Mouse (Mus musculus) kidney, postnatal 10 days (tissue): ENCODE measurements around the gene Adamts13.

Source experiments
- DNase-seq: peaks from one replicate; pipeline ENCODE4 v3.0.0; 2021; ENCODE audit warnings: mixed read lengths

Gene Adamts13

GRCm38 (mm10) chr2:26973116-26973515 lies at the start of gene Adamts13:
TSS of gene Adamts13 (plus strand) at chr2:26973416.
- DNase-seq: no peak

DNA sequence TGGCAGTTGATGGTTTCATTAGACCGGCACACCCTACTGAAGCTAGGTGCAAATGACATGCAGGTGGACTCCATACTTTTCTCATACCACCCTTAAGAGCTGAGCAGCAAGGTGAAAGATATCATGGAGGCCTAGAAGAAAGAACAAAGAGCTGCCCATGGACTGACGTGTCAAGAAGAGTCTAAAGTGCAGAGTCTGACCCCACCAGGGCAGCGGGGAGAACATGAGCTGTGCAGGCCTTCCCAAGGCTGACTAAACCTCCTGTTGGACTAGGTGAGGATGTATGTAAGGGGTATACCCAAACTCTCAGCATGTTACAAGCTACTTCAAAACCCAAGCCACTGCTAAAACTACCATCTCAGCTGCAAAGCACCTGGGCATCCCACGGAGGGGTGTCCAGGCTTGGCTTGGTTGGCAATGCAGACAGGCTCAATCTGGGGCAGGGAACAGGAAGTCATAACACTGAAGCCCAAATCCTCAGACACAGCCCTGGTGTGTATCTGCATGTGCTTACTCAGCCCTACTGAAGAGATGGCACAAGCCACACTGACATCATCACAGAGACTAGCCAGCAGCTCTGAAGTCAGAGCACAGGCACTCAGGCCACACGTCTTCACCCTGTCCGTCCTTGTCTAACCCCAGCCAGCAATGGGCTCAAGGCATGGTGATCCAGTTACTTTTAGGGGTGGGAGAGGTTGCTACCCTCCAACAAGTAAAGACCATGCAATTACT lies 45.3 kb upstream of the Adamts13 start:
- no peak for DNase-seq

DNA sequence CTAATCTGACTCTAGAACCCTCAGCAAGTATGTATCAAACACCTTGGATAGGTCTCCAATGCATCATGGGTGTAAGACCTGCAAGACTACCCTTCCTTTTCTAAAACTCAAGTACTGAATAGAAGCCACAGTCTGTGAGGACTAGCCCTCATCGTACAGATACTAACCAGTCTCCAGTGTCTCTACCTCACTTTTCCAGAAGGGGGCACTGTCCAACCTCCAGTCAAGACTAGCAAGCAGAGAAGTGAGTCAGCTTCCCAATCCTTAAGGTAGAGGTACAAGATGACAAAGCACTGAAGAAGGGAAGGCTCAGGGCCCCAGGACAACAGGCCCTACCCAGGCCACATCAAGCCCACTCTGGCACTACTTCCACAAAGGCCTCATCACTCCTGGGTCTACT lies 42.8 kb upstream of the Adamts13 start:
- DNase-seq: peak; percentile 77

DNA sequence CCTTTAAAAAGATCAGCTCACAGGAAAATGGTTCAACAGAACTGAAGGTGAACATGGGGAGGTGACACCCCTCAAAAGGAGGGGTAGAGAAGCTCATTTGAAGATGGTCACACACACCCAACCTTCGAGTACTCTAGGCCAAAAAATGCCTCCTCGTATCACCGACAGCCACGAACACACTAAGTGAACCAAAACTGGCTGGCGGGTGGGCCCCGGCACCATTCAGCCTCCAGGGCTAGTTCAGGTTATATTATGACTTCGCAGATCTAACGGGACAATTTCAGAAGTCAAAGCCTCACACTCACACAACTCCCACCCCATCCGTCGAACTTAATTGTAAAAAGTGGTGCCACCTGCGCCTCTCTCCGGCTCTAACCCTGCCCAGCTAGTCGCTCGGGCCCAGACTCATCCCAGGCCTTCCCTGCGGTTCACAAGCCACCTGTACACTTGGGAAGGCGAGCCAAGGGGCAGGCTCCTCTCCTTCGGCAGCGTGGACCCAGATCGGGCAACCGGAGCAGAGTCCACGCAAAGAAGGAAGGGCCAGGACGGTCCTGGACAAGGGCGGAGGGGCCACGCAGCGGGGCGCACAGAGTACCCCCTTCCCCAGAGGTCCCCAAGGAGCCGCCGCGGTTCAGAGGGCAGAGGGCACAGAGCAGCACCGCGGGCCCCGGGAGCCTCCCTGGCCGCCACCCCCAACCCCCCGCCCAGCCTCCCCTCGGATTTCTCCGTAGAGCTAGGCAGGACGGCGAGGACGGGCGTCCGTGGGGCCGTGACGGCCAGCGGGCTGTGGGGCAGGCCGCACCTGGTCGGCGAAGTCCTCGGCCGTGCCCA lies 40.5 kb upstream of the Adamts13 start:
- peak; percentile 66 for DNase-seq

DNA sequence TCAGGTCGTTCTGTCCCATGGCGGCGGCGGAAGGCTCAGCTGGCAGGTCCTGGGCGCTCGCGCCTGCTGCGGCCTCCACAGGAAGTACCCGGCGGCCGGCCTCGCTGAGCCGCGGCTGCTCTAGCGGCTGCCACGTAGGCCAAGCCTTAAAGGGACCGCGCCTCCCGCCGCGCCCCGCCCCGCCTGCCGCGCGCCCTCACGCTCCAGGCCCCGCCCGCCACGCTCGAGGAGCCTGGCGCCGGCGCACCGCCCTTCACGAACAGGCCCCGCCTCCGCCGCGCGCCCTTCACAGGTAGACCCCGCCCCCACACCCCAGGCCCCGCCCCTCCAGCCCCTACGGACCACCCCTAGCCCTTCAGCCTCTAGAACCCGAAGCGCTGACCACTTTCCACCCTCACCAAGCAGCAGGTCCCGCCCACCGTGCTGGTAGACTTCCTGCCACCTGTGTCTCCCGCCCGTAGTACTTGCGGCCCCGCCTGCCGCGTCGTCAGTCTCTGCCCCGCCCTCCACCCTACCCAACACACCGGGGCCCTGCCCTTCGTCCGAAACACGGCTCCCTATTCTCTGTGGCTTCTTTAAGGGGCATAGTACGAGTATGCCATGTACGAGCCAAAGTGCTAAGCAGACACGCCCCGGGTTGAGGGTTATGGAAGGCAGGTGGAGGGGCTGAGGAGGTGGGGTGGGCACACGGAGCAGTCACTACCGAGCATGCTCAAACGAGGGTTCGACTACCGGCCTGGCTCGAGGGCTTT lies 39.7 kb upstream of the Adamts13 start, which contains the start of the genes Surf4 and Stkld1:
Gene Surf4 (minus strand): TSS at position 625 of the 752 bp plus-strand sequence.
Gene Stkld1 (plus strand): TSS at position 744 of the 752 bp plus-strand sequence.
- DNase-seq: peak; percentile 98

DNA sequence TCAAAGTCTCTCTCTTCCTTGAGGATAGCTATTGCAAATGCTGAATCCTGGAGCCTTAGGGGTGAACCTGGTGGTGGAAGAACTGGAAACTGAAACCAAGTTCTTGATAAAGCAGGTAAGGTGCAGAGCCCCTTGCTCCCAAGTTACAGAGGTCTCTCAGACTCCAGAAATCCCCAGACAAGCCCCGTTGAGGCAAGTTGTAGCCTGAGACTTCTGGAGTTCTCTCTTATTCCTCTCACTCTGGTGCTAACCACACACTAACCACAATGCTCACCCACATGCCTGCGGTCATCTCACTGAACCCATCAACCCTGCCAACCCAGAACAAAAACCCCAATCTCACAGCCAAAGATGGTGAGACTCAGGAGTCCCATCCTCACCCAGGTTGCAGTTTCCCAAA lies 37.9 kb upstream of the Adamts13 start:
- no peak for DNase-seq

DNA sequence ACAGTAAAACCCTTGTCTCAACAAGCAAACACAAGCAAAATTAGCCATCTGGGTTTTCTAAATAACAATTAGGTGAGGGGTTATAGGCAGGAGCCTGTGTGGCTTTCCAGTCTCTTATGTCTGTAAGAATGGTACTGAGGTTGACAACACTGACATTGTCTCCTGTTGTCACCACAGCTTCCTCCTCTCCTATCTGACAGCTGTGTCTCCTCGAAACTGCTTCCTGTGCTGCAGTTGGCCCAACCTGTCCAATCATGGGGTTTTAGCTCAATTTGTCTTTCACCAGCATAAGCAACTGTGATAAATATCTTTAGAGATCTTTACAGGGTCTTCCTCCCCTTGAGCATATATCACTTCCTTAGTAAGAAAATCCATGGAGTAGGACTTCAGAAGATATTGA lies 36.8 kb upstream of the Adamts13 start:
- DNase-seq: no peak

GRCm38 (mm10) chr2:26941539-26941938 lies 31.7 kb upstream of the Adamts13 start:
- no peak for DNase-seq

DNA sequence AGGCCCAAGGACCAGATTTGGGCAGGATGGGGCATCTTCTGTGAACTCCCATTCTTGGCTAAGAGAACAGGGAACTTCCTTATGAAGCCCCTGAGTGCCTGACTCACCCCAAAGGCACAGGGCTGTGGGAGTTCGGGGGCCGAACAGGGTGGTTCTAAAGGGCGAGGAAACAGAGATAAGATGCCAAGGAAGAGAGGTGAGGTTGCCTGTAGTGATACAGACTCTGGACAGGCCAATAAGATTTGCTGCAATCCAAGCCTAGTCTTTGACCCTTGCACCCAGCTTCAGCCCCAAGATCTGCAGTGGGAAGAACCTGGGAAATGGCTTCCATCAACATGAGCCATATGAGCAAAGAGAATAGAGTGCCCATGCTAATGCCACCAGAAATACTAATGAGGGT lies 30.0 kb upstream of the Adamts13 start:
- no peak for DNase-seq

DNA sequence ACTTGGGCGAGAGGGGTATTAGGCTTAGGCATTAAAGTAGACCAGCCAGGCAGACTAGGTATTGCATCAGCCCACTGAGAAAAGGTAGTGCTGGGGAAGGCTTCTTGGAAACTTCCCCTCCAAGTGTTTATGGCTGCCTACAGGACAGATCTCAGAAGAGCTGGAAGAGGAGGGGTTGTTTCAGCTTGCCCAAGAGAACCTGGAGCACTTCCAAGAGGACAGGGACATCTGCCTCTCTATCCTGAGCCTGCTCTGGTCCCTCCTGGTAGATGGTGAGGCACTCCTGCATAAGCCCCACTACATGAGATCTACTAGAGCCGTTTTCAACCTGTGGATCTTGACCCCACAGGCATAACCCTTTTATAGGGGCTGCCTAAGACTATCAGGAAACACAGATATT lies 22.8 kb upstream of the Adamts13 start:
- DNase-seq: no peak

DNA sequence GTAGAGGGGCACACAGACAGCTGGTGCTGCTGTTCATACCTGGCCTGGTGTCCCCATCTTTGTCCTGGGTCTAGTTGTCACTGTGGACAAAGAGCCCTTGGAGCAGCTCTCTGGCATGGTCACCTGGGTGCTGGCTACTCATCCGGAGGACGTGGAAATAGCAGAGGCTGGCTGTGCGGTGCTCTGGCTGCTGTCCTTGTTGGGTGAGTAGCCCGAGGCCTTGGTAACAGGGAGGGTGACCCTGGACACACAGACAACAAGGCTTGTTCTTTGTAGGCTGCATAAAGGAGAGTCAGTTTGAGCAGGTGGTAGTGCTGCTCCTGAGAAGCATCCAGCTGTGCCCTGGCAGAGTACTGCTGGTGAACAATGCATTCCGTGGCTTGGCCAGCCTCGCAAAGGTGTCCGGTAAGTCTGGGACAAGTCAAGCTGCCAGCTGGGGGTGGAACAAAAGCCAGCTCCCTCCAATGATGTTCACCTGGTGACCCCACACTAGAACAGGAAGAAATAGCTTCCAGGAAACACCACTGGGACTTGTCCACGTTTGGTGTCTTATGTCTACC lies 21.8 kb upstream of the Adamts13 start:
- DNase-seq: no peak

- no peak for DNase-seq
Observed at GRCm38 (mm10) chr2:26952193-26952592, 21.0 kb upstream of the Adamts13 start.

GRCm38 (mm10) chr2:26952866-26953265 lies 20.4 kb upstream of the Adamts13 start:
- DNase-seq: no peak

DNA sequence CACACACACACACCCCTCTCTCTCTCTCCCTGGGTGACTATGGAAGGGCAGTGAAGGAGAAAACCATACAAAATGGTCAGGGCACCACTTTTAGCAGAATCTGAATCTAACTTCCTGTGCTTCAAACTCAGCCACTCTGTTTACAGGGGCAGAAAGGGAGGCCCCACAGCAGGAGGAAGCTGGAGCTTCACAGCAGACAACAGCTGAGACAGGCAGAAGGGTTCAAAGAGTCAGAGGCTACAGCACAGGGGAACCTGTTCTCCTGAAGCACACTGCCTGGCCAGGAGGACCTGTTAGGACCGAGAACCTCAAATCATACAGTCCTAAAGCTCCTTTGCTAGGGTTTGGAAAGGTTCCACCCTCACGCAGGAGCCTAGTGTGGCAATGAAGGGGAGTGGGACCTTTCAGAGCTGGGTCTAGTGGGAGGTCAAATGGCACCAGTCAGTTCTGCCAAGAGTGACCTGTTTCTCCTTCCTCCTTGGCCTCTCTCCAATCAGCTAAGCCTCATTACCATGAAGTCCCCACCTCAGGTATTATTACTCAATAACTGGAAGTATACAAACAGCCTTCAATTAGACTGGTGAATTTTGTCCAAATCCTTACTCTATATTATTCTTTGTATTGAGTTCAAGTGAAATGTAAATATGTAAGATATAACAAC lies 18.4 kb upstream of the Adamts13 start:
- no peak for DNase-seq

GRCm38 (mm10) chr2:26956811-26957487 lies 16.3 kb upstream of the Adamts13 start:
- DNase-seq: no peak

DNA sequence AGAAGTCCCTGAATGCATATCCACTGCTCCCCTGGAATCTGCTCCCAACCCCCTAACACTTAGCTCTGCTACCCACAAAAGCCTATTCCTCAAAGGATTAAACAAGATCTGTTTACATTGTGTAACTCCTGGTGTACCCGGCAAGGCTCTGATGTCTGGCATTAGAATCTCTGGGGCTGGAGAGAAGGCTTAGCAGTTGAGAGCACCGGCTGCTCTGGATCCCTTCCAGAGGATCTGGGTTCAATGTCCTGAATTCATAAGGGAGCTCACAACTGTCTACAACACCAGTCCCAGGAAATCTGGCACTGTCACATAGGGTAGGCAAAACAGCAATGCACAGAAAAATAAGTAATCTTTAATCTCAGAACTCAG lies 15.7 kb upstream of the Adamts13 start:
- no peak for DNase-seq

DNA sequence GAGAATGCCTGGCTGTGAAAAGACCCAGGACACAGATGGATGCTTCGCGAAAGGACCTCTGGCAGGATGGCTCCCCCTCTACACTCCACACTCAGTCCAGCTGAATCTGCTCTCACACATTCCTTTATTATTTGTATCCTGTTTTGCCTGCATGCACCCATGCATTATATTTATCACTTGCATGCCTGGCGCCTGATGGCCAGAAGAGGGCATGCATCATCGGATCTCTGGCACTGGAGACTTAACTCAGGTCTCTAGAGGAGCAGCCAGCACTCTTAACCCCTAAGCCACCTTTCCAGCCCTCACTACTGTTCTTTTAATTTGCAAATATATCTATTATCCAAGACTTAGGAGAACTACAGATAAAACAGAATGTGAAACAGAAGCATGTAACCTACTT lies 12.5 kb upstream of the Adamts13 start:
- DNase-seq: peak; percentile 44

GRCm38 (mm10) chr2:26963923-26964723 lies 9.1 kb upstream of the Adamts13 start, which contains the start of gene Rexo4:
TSS of gene Rexo4 (minus strand) at chr2:26964386.
- peak; percentile 96 for DNase-seq

GRCm38 (mm10) chr2:26964724-26965370 lies 8.4 kb upstream of the Adamts13 start:
- DNase-seq: no peak

GRCm38 (mm10) chr2:26967262-26967661 lies 6.0 kb upstream of the Adamts13 start:
- DNase-seq: no peak
